Mouse (Mus musculus): ENCODE data around the gene Skap2.

- TF ChIP-seq CTCF (IDR thresholded peaks at IDR 0.05; ENCODE audit: extremely low read depth, insufficient read depth, low read length) (no peak), POLR2A (IDR thresholded peaks at IDR 0.05; ENCODE audit: extremely low read depth, insufficient read depth, low read length) (no peak)
These were observed 5.6 kb downstream of the Skap2 start for GRCm38 (mm10) chr6:52006649-52007218.
